Mouse (Mus musculus): ENCODE measurements around the gene Myo9b. TPM values are rescaled to one million over a fixed set of nuclear protein-coding genes. Genes with fewer than 3 reads are reported as not detected.

Gene Myo9b
- total RNA-seq, 2 experiments from 2014 or later = 12.7 to 15.0 TPM

- DNase-seq = no peak
- intact Hi-C loops (cut with DNase I; ENCODE audit: low total_unique reads) = no loop called here
Measured at GRCm38 (mm10) chr8:71402446-71402964, 130.0 kb downstream of the Myo9b start.

GRCm38 (mm10) chr8:71403107-71403885 lies 130.8 kb downstream of the Myo9b start:
- DNase-seq = no peak
- intact Hi-C loops (cut with DNase I; ENCODE audit: low total_unique reads) = no loop called here

GRCm38 (mm10) chr8:71404011-71404410 lies 131.5 kb downstream of the Myo9b start:
- intact Hi-C loops (cut with DNase I; ENCODE audit: low total_unique reads) = no loop called here
- DNase-seq = no peak

- DNase-seq = no peak
- intact Hi-C loops (cut with DNase I; ENCODE audit: low total_unique reads) = loop anchor here (5.0 kb wide), 1 partner anchor 33 kb away; the partner anchor contains the start of gene Ocel1
Measured at GRCm38 (mm10) chr8:71404951-71405351, 132.4 kb downstream of the Myo9b start.

- peak; percentile 93 for DNase-seq
- intact Hi-C loops (cut with DNase I; ENCODE audit: low total_unique reads) = loop anchor here (5.0 kb wide), 1 partner anchor 33 kb away; the partner anchor contains the start of gene Ocel1
Measured at GRCm38 (mm10) chr8:71405401-71406098, 133.0 kb downstream of the Myo9b start, which contains the start of gene Ankle1. Gene Ankle1, plus strand, starts transcription at chr8:71406010.

- DNase-seq = peak; percentile 63
- intact Hi-C loops (cut with DNase I; ENCODE audit: low total_unique reads) = loop anchor here (5.0 kb wide), 1 partner anchor 34 kb away; the partner anchor contains the start of gene Ocel1
Measured at GRCm38 (mm10) chr8:71406099-71407015, 133.8 kb downstream of the Myo9b start.

GRCm38 (mm10) chr8:71407441-71407840 lies 134.9 kb downstream of the Myo9b start:
- DNase-seq = no peak
- intact Hi-C loops (cut with DNase I; ENCODE audit: low total_unique reads) = loop anchor here (5.0 kb wide), 1 partner anchor 35 kb away; the partner anchor contains the start of gene Ocel1

GRCm38 (mm10) chr8:71408231-71408630 lies 135.7 kb downstream of the Myo9b start:
- DNase-seq = no peak
- intact Hi-C loops (cut with DNase I; ENCODE audit: low total_unique reads) = loop anchor here (5.0 kb wide), 1 partner anchor 36 kb away; the partner anchor contains the start of gene Ocel1

Other genes starting within 250 kb of the Myo9b start
- 1 to 10 TPM; 6.4 to 8.2 TPM for gene Haus8, start 220 bp downstream of the Myo9b start, total RNA-seq (2021)
- gene Use1, start 94.1 kb downstream of the Myo9b start, total RNA-seq (2021) = 10 to 100 TPM; 96.4 to 100.0 TPM
- 1 to 10 TPM; 5.9 to 7.5 TPM for gene Ocel1, start 98.6 kb downstream of the Myo9b start, total RNA-seq (2021)
- 10 to 100 TPM; 16.0 to 21.5 TPM for gene Nr2f6, start 109.2 kb downstream of the Myo9b start, total RNA-seq (2021)
- gene Ushbp1, start 123.1 kb downstream of the Myo9b start, total RNA-seq (2021) = 10 to 100 TPM; 11.0 to 12.9 TPM
- 10 to 100 TPM; 61.3 to 66.5 TPM for gene Babam1, start 124.1 kb downstream of the Myo9b start, total RNA-seq (2021)
- gene Ankle1, start 133.3 kb downstream of the Myo9b start, total RNA-seq (2021) = under 1 TPM; 0.78 to 0.86 TPM
- 10 to 100 TPM; 22.8 to 27.6 TPM for gene Abhd8, start 190.9 kb downstream of the Myo9b start, total RNA-seq (2021)
- gene Mrpl34, start 192.2 kb downstream of the Myo9b start, total RNA-seq (2021) = 10 to 100 TPM; 44.0 to 45.2 TPM
- gene Dda1, start 196.5 kb downstream of the Myo9b start, total RNA-seq (2021) = 10 to 100 TPM; 28.3 to 31.8 TPM
- 10 to 100 TPM; 14.4 to 16.2 TPM for gene Ano8, start 213.2 kb downstream of the Myo9b start, total RNA-seq (2021)
- 1 to 10 TPM; 7.5 to 8.5 TPM for gene Gtpbp3, start 215.4 kb downstream of the Myo9b start, total RNA-seq (2021)
- gene Plvap, start 239.0 kb downstream of the Myo9b start, total RNA-seq (2021) = 10 to 100 TPM in 1 of 2 experiments, 1 to 10 TPM in 1; 7.7 to 11.7 TPM

Data from gastrocnemius, postnatal 14 days (tissue).